Mouse (Mus musculus) CD4-positive naive resting alpha-beta T cell, adult 57 days (primary cell): ENCODE results near the gene Vmn2r40. TPM values are rescaled to one million over a fixed set of nuclear protein-coding genes. Genes with fewer than 3 reads are reported as not detected.

Source experiments
- total RNA-seq: library from RNA; stranded (reverse); gene quantifications from one replicate; pipeline ENCODE4 v1.2.4, GENCODE M21; 2023

The Vmn2r40 gene
- not detected for total RNA-seq

GRCm38 (mm10) chr7:8931335-8931734 is at the start of gene Vmn2r40:
TSS of gene Vmn2r40 (minus strand) at chr7:8931435.

Other genes starting within 250 kb of the Vmn2r40 start
- not detected for gene Vmn2r39, start 99.4 kb upstream of the Vmn2r40 start, total RNA-seq
- not detected for gene Vmn2r38, start 166.4 kb upstream of the Vmn2r40 start, total RNA-seq